Mouse (Mus musculus) stomach, embryonic 16.5 days (tissue): ENCODE results near the gene Mrps35. TPM values are rescaled to one million over a fixed set of nuclear protein-coding genes. Genes with fewer than 3 reads are reported as not detected.

Experiments
- ATAC-seq: fragments of 200-750 bp; cut with Nextera tagmentation; 2 replicates; pipeline ENCODE4 v1.8.0; 2017; ENCODE audit warnings: moderate number of reproducible peaks, moderate TSS enrichment; ENCODE audit not compliant: insufficient read depth, low FRiP score
- H3K27ac ChIP-seq: fragments of 300-500 bp; sonication (generic); 2 replicates; pipeline ENCODE4 v1.5.1; 2014; ENCODE audit warnings: low read length
- H3K27me3 ChIP-seq: fragments of 300-500 bp; sonication (generic); 2 replicates; pipeline ENCODE4 v1.6.1; 2014; ENCODE audit warnings: low read length, control low read depth, mixed read lengths; ENCODE audit not compliant: control insufficient read depth, insufficient read depth
- H3K36me3 ChIP-seq: fragments of 300-500 bp; sonication (generic); 2 replicates; pipeline ENCODE4 v1.6.1; 2014; ENCODE audit warnings: low read length; ENCODE audit not compliant: control insufficient read depth, insufficient read depth
- H3K4me1 ChIP-seq: fragments of 300-500 bp; sonication (generic); 2 replicates; pipeline ENCODE4 v1.6.1; 2014; ENCODE audit warnings: low read length, control low read depth, mixed read lengths; ENCODE audit not compliant: control insufficient read depth, insufficient read depth
- H3K4me2 ChIP-seq: fragments of 300-500 bp; sonication (generic); 2 replicates; pipeline ENCODE4 v1.6.1; 2014; ENCODE audit warnings: low read depth, low read length, mixed read lengths
- H3K4me3 ChIP-seq: fragments of 300-500 bp; sonication (generic); replicated peaks from 2 replicates; pipeline ENCODE4 v1.5.1; 2014; ENCODE audit warnings: mild to moderate bottlenecking, low read length
- H3K9ac ChIP-seq: fragments of 300-500 bp; sonication (generic); 2 replicates; pipeline ENCODE4 v1.6.1; 2014; ENCODE audit warnings: low read length
- H3K9me3 ChIP-seq: fragments of 300-500 bp; sonication (generic); replicated peaks from 2 replicates; pipeline ENCODE4 v1.6.1; 2016; ENCODE audit warnings: low read length, control low read depth; ENCODE audit not compliant: control insufficient read depth
- WGBS: fragments of 180-500 bp; shearing (Covaris S2); extraction: QIAGEN DNeasy Blood & Tissue Kit; methylation state at CpG from one replicate; pipeline ENCODE4 v1.1.7; 2014; 5-methylcytosine and 5-hydroxymethylcytosine counted together
- polyA plus RNA-seq: library from polyadenylated mRNA; unstranded; fragments of >200 nt; fragmentation: Nextera tagmentation; extraction: Ambion mirVana; gene quantifications from 2 replicates; pipeline ENCODE4 v1.2.1, GENCODE M21; 2015

Gene Mrps35
- polyA plus RNA-seq, 1 experiment from 2014 or later = 106 TPM

DNA sequence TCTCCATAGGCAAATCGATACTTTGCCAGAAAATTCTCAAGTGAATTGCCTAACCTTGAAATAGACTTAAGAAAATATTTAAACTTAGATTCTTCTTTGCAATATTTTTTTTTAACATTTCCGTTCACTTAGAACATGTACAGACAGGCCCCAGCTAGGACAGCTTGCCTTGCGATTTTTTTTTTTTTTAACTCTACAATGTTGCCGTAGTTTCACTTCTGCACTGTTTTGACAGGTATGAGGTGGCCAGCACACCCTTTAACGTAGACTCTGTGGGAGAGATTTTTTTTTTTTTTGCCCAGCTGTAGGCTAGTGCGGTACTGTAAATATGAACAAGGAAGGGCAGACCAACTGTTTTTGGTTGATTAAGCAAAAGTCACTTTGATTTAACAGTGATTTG is 32.2 kb upstream of the Mrps35 start:
- no peaks in the 10 kb centered on the region for H3K9me3 ChIP-seq
- WGBS = 65% methylated on average over 6 of the region's 6 CpGs
- no peak for ATAC-seq
- peak overlapping the region; percentile 53; the same call in 1 of the 2 replicates for H3K27ac ChIP-seq
- H3K27me3 ChIP-seq = no peaks in the 10 kb centered on the region
- H3K4me2 ChIP-seq = no peak overlapping the region
- H3K36me3 ChIP-seq = peaks cover 7% of the 10 kb centered on the region
- no peak overlapping the region for H3K4me3 ChIP-seq
- H3K9ac ChIP-seq = no peak overlapping the region
- H3K4me1 ChIP-seq = no peaks in the 10 kb centered on the region

- Histone ChIP-seq H3K9me3 (no peaks in the 10 kb centered on the region), H3K4me2 (no peak overlapping the region), H3K27ac (peak overlapping the region; percentile 53; the same call in 1 of the 2 replicates), H3K9ac (no peak overlapping the region), H3K4me1 (no peaks in the 10 kb centered on the region), H3K4me3 (no peak overlapping the region), H3K27me3 (no peaks in the 10 kb centered on the region), H3K36me3 (peaks cover 7% of the 10 kb centered on the region)
- 76% methylated on average over 15 of the region's 15 CpGs for WGBS
- ATAC-seq = no peak
Measured at GRCm38 (mm10) chr6:147010811-147011520, 31.6 kb upstream of the Mrps35 start.

DNA sequence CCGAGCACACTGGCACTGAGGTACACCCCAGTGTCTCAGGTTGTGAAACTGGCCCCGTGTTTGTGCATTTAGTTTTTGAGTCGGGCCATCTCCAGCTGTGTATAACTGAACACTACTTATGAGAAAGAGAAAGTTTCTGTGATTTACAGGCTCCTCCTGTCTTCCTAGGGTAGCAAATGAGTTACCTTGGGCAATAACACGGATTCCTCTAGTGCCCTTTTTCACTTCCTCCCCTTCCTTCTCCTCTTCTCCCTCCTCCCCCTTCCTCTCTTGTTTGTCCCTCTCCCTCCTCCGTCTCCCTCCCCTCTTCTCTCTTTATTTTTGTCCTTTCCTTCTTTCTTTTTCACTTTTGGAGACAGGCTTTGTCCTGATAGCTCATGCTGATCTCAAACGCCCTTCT is 31.0 kb upstream of the Mrps35 start:
- Histone ChIP-seq H3K4me3 (no peak overlapping the region), H3K27me3 (no peaks in the 10 kb centered on the region), H3K27ac (0 out of 2 replicates have a peak overlapping the region, but pooled peaks have one; percentile 53), H3K36me3 (peaks cover 5% of the 10 kb centered on the region), H3K9me3 (no peaks in the 10 kb centered on the region), H3K4me1 (no peaks in the 10 kb centered on the region), H3K9ac (no peak overlapping the region), H3K4me2 (no peak overlapping the region)
- WGBS = 68% methylated on average over 6 of the region's 6 CpGs
- no peak for ATAC-seq

- H3K9me3 ChIP-seq = no peaks in the 10 kb centered on the region
- no peak for ATAC-seq
- H3K4me2 ChIP-seq = no peak overlapping the region
- no peak overlapping the region for H3K9ac ChIP-seq
- no peaks in the 10 kb centered on the region for H3K4me1 ChIP-seq
- no peak overlapping the region for H3K27ac ChIP-seq
- no peaks in the 10 kb centered on the region for H3K27me3 ChIP-seq
- H3K36me3 ChIP-seq = peaks cover under 1% of the 10 kb centered on the region; the same call in 1 of the 2 replicates
- 84% methylated on average over 6 of the region's 6 CpGs for WGBS
- no peak overlapping the region for H3K4me3 ChIP-seq
Measured at GRCm38 (mm10) chr6:147011977-147012376, 30.6 kb upstream of the Mrps35 start.

DNA sequence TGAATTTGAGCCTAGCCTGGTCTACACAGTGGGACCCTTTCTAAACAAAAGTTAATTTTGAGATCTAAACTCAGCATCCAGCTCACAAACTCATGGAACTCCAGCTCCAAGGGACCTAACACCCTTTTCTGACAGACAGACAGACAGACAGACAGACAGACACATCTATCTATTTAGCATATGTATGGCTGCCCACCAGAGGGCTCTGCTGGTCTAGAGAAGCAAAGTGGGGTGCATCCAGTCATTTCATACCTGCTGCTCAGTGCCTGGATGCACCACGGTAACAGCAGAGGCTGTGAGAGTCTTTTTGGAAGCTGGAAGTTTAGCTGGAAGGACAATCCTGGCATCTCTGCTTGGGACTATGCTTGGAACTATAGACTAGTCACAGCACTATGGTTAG is 29.0 kb upstream of the Mrps35 start:
- Histone ChIP-seq H3K4me3 (no peak overlapping the region), H3K36me3 (no peaks in the 10 kb centered on the region; the same call in 1 of the 2 replicates), H3K27ac (no peak overlapping the region), H3K9ac (no peak overlapping the region), H3K27me3 (no peaks in the 10 kb centered on the region), H3K9me3 (no peaks in the 10 kb centered on the region), H3K4me2 (no peak overlapping the region), H3K4me1 (no peaks in the 10 kb centered on the region)
- no peak for ATAC-seq
- 90% methylated on average over 1 of the region's 1 CpGs for WGBS

GRCm38 (mm10) chr6:147017906-147018305 is 24.7 kb upstream of the Mrps35 start:
- Histone ChIP-seq H3K4me1 (no peaks in the 10 kb centered on the region), H3K27ac (no peak overlapping the region), H3K27me3 (no peaks in the 10 kb centered on the region), H3K4me3 (no peak overlapping the region), H3K9ac (no peak overlapping the region), H3K4me2 (no peak overlapping the region), H3K9me3 (no peaks in the 10 kb centered on the region), H3K36me3 (peaks cover under 1% of the 10 kb centered on the region; the same call in 1 of the 2 replicates)
- ATAC-seq = no peak
- WGBS = 80% methylated on average over 4 of the region's 4 CpGs

DNA sequence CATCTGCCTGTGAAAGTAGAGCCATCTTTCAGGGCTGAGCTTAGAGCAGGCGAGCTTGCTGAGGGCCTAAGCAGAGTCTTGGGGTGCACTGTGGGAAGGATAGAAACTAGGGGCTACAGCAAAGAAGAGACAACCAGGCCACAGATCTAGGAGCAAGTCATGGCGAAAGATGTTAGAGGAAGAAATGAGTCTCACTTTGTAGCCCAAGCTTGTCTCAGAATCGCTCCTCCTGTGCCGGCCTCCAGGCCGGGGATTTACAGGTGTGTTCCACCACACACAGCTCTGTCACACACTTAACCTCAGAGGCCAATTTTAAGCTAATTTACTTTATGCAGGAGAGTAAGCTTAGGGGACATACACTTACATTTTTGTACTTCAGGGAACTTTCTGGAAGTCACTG is 24.2 kb upstream of the Mrps35 start:
- Histone ChIP-seq H3K27me3 (no peaks in the 10 kb centered on the region), H3K36me3 (peaks cover 5% of the 10 kb centered on the region; the same call in 1 of the 2 replicates), H3K27ac (no peak overlapping the region), H3K4me2 (no peak overlapping the region), H3K4me3 (no peak overlapping the region), H3K9me3 (no peaks in the 10 kb centered on the region), H3K4me1 (no peaks in the 10 kb centered on the region), H3K9ac (no peak overlapping the region)
- 91% methylated on average over 5 of the region's 5 CpGs for WGBS
- no peak for ATAC-seq

- WGBS = 91% methylated on average over 5 of the region's 5 CpGs
- H3K4me3 ChIP-seq = no peak overlapping the region
Measured at GRCm38 (mm10) chr6:147021181-147021580, 21.4 kb upstream of the Mrps35 start.

GRCm38 (mm10) chr6:147022375-147023132 is 20.0 kb upstream of the Mrps35 start:
- H3K9ac ChIP-seq = no peak overlapping the region
- H3K4me3 ChIP-seq = no peak overlapping the region
- H3K27ac ChIP-seq = 0 out of 2 replicates have a peak overlapping the region, but pooled peaks have one; percentile 34
- H3K36me3 ChIP-seq = peaks cover 5% of the 10 kb centered on the region; the same call in 1 of the 2 replicates
- H3K4me2 ChIP-seq = no peak overlapping the region
- WGBS = 77% methylated on average over 16 of the region's 16 CpGs
- H3K4me1 ChIP-seq = no peaks in the 10 kb centered on the region
- no peaks in the 10 kb centered on the region for H3K27me3 ChIP-seq
- no peak for ATAC-seq
- H3K9me3 ChIP-seq = no peaks in the 10 kb centered on the region

More at GRCm38 (mm10) chr6:147021181-147021580, 21.4 kb upstream of the Mrps35 start:
- Histone ChIP-seq H3K9me3 (no peaks in the 10 kb centered on the region), H3K36me3 (peaks cover 5% of the 10 kb centered on the region; the same call in 1 of the 2 replicates), H3K4me2 (no peak overlapping the region), H3K27me3 (no peaks in the 10 kb centered on the region), H3K4me1 (no peaks in the 10 kb centered on the region), H3K27ac (no peak overlapping the region), H3K9ac (no peak overlapping the region)
- no peak for ATAC-seq
